Mouse (Mus musculus) erythroblast, embryonic 14.5 days (primary cell): ENCODE results near the gene Spocd1.

ENCODE experiments used
- GATA1 ChIP-seq: IDR thresholded peaks from 2 replicates; pipeline ENCODE4 v1.6.1; 2012; ENCODE audit warnings: low read length, inconsistent platforms, mixed read lengths
- TAL1 ChIP-seq: IDR thresholded peaks from 3 replicates; pipeline ENCODE4 v1.6.1; 2012; ENCODE audit warnings: low read length, inconsistent platforms, mixed read lengths

GRCm38 (mm10) chr4:129993944-129994695, 65.1 kb downstream of the Spocd1 start:
- TF ChIP-seq TAL1 (no peak), GATA1 (no peak)
